Mouse (Mus musculus): Measurements from ENCODE around the gene Gm5767. TPM values are rescaled to one million over a fixed set of nuclear protein-coding genes. Genes with fewer than 3 reads are reported as not detected.

Gene Gm5767
- polyA plus RNA-seq, 1 experiment from 2014 or later, result not detected

DNA sequence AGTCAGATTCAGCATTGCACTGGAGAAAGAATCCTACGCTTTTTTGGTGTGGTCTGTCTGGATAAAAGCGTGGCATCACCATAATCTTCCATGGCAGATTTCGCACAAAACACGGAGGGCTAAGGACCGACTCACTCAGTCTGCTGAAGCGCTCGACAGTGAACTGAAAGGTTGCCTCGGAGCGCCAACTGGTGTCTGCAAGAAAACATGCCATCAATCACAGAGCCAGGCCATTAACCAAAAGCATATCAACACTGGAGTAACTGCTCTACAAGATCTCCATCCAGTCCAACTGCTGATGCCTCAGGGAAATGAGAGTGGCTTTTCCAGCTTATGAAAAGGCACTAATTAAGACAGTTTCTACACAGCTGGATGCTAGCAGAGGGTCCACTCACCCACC lies 31.4 kb downstream of the Gm5767 start:
- 86% methylated on average over 9 of the region's 9 CpGs for WGBS (ENCODE audit: insufficient replicate concordance)
- H3K27ac ChIP-seq (ENCODE audit: low read depth), result no peak overlapping the region
- no peak overlapping the region for H3K4me3 ChIP-seq (ENCODE audit: low read depth, low read length)

DNA sequence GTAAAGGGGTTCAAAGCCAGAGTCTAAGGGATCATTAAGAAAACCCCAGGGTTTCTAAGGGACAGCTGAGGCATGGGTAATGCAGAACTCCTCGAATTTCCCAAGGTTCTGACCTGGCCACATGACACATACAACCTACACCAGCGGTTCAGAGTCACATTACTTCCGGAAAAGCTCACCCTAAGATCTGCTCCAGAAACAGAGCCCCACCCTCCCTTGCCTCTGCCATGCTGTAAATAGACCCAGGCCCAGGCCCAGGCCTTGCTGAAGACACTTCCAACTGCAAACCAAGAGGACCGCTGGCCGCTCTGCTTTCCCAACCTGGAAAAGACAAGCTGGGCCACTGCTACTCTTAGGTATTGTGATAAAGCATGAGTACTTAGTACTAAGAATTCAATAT lies 34.3 kb downstream of the Gm5767 start:
- TF ChIP-seq CTCF (IDR thresholded peaks at IDR 0.05; ENCODE audit: low read depth) (no peak), EP300 (IDR thresholded peaks at IDR 0.05; ENCODE audit: low read depth) (no peak)

More for the DNA sequence above, 31.4 kb downstream of the Gm5767 start:
- no peak overlapping the region for H3K9ac ChIP-seq (replicated peaks)
- H3K9me3 ChIP-seq (ENCODE audit: low read length), result no peaks in the 10 kb centered on the region
- ATAC-seq, result no peak
- H3K4me1 ChIP-seq (ENCODE audit: insufficient read depth), result no peaks in the 10 kb centered on the region
- no peak for TF ChIP-seq CTCF (IDR thresholded peaks at IDR 0.05; ENCODE audit: low read depth)
- TF ChIP-seq EP300 (IDR thresholded peaks at IDR 0.05; ENCODE audit: low read depth), result no peak
- no peak overlapping the region for H3K4me2 ChIP-seq (ENCODE audit: low read depth, low read length)
- H3K36me3 ChIP-seq (replicated peaks; ENCODE audit: insufficient read depth, low read length), result peaks cover 96% of the 10 kb centered on the region
- DNase-seq, result no peak
- no peaks in the 10 kb centered on the region for H3K27me3 ChIP-seq (ENCODE audit: insufficient read depth, low read length)

DNA sequence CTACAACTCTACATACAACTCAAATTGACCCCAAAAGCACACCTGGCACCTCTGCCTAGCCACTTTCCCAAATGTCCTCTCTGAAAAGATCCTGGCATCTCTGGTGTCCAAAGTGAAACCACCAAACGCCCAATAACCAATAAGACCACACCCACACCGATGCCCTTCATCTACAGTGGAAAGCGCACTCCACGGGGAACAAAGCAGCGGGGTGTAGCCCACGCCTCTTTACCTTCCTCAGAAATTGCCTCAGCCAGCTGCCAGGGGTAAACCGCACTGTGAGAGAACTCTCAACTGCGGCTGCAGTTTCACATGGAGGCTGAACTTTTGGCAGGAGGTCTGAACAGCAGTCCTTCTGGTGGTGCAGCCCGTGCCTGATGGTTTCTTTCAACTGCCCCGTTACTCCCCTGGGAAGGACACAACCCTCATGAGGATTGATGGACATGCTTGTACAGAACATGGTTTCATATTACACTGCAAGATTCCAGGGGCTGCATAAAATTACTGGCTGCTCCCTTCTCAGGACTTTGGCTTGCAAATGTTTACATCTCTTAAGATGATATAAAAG lies 35.0 kb downstream of the Gm5767 start:
- ATAC-seq (no peak), DNase-seq (no peak)
- H3K27ac ChIP-seq (ENCODE audit: low read depth), result no peak overlapping the region
- H3K9me3 ChIP-seq (ENCODE audit: low read length), result no peaks in the 10 kb centered on the region
- H3K4me2 ChIP-seq (ENCODE audit: low read depth, low read length), result no peak overlapping the region
- 81% methylated on average over 10 of the region's 10 CpGs for WGBS (ENCODE audit: insufficient replicate concordance)
- H3K9ac ChIP-seq (replicated peaks), result no peak overlapping the region
- no peak overlapping the region for H3K4me3 ChIP-seq (ENCODE audit: low read depth, low read length)
- no peak for TF ChIP-seq CTCF (IDR thresholded peaks at IDR 0.05; ENCODE audit: low read depth)
- no peak for TF ChIP-seq EP300 (IDR thresholded peaks at IDR 0.05; ENCODE audit: low read depth)
- no peaks in the 10 kb centered on the region for H3K27me3 ChIP-seq (ENCODE audit: insufficient read depth, low read length)
- H3K36me3 ChIP-seq (replicated peaks; ENCODE audit: insufficient read depth, low read length), result peaks cover 62% of the 10 kb centered on the region
- H3K4me1 ChIP-seq (ENCODE audit: insufficient read depth), result peaks cover under 1% of the 10 kb centered on the region; the same call in 1 of the 2 replicates

More for the DNA sequence above, 34.3 kb downstream of the Gm5767 start:
- DNase-seq (no peak), ATAC-seq (no peak)
- WGBS (ENCODE audit: insufficient replicate concordance), result 86% methylated on average over 5 of the region's 5 CpGs
- Histone ChIP-seq H3K9ac (replicated peaks) (no peak overlapping the region), H3K36me3 (replicated peaks; ENCODE audit: insufficient read depth, low read length) (peaks cover 70% of the 10 kb centered on the region), H3K27me3 (ENCODE audit: insufficient read depth, low read length) (no peaks in the 10 kb centered on the region), H3K4me2 (ENCODE audit: low read depth, low read length) (no peak overlapping the region), H3K27ac (ENCODE audit: low read depth) (no peak overlapping the region), H3K4me3 (ENCODE audit: low read depth, low read length) (no peak overlapping the region), H3K4me1 (ENCODE audit: insufficient read depth) (no peaks in the 10 kb centered on the region), H3K9me3 (ENCODE audit: low read length) (no peaks in the 10 kb centered on the region)

DNA sequence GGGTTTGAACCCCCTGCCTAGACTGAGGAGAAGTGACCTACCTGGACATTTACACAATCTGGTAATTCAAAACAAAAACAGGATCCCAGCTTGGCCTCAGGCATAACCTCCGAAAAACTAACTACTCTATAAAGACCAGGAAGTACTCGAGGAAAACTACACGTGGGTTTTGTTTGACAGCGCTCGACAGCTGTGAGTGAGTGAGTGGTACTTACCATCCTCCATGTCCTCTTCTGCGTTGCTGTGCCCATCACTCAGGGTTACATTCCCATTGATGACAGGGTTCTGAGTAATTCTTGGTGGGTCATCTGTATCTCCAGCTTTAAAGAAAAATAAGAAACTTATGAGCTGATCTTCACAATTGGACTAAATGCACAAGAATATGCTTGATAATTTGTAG lies 35.7 kb downstream of the Gm5767 start:
- Histone ChIP-seq H3K27ac (ENCODE audit: low read depth) (no peak overlapping the region), H3K9ac (replicated peaks) (no peak overlapping the region), H3K9me3 (ENCODE audit: low read length) (no peaks in the 10 kb centered on the region), H3K4me1 (ENCODE audit: insufficient read depth) (peaks cover 6% of the 10 kb centered on the region; the same call in 1 of the 2 replicates), H3K36me3 (replicated peaks; ENCODE audit: insufficient read depth, low read length) (peaks cover 62% of the 10 kb centered on the region), H3K4me3 (ENCODE audit: low read depth, low read length) (no peak overlapping the region), H3K4me2 (ENCODE audit: low read depth, low read length) (no peak overlapping the region), H3K27me3 (ENCODE audit: insufficient read depth, low read length) (no peaks in the 10 kb centered on the region)
- 67% methylated on average over 6 of the region's 6 CpGs for WGBS (ENCODE audit: insufficient replicate concordance)
- DNase-seq (no peak), ATAC-seq (no peak)
- no peak for TF ChIP-seq EP300 (IDR thresholded peaks at IDR 0.05; ENCODE audit: low read depth)
- TF ChIP-seq CTCF (IDR thresholded peaks at IDR 0.05; ENCODE audit: low read depth), result no peak

DNA sequence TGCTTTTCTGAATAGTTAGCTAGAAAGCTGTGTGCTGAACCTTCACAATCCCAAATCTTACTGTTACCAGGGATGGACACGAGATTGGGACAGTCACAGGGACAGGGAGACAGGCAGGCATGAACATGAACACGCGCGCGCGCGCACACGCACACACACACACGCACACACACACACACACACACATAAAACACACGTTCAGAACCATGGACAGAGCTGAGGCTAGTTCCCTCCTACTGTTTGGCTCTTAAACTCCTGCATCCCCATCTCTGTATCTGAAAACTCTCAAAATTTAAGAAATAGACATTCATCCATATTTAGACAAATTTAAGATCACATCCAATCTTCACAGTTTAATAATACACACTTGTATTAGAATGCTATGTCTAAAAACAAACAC lies 37.2 kb downstream of the Gm5767 start:
- Histone ChIP-seq H3K36me3 (replicated peaks; ENCODE audit: insufficient read depth, low read length) (peaks cover 54% of the 10 kb centered on the region), H3K4me2 (ENCODE audit: low read depth, low read length) (no peak overlapping the region), H3K27me3 (ENCODE audit: insufficient read depth, low read length) (no peaks in the 10 kb centered on the region), H3K9me3 (ENCODE audit: low read length) (no peaks in the 10 kb centered on the region), H3K27ac (ENCODE audit: low read depth) (no peak overlapping the region), H3K4me3 (ENCODE audit: low read depth, low read length) (no peak overlapping the region), H3K9ac (replicated peaks) (no peak overlapping the region), H3K4me1 (ENCODE audit: insufficient read depth) (peaks cover 8% of the 10 kb centered on the region; the same call in 1 of the 2 replicates)
- DNase-seq (no peak), ATAC-seq (no peak)
- 92% methylated on average over 10 of the region's 10 CpGs for WGBS (ENCODE audit: insufficient replicate concordance)
- no peak for TF ChIP-seq EP300 (IDR thresholded peaks at IDR 0.05; ENCODE audit: low read depth)
- no peak for TF ChIP-seq CTCF (IDR thresholded peaks at IDR 0.05; ENCODE audit: low read depth)

DNA sequence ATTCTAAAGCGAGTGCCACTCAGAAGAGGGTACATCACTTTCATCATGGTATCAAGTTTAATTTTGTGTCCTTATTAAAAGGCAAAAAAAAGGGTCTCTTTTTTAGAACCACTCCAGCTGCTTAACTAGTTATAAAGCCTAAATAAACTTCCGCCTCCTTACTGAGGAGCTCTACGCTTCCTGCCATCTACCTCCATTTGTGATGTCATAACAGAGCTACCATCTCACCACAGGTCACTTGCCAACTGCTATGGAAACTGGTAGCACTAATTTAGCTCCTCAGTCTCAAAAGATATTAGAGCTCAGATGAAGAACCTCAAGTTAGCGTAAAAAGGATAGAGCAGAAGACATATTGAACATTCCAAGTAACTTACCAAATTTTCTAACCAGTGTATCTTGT lies 39.9 kb downstream of the Gm5767 start:
- no peaks in the 10 kb centered on the region for H3K27me3 ChIP-seq (ENCODE audit: insufficient read depth, low read length)
- 90% methylated on average over 4 of the region's 4 CpGs for WGBS (ENCODE audit: insufficient replicate concordance)
- H3K27ac ChIP-seq (ENCODE audit: low read depth), result no peak overlapping the region
- no peak for ATAC-seq
- TF ChIP-seq CTCF (IDR thresholded peaks at IDR 0.05; ENCODE audit: low read depth) (no peak), EP300 (IDR thresholded peaks at IDR 0.05; ENCODE audit: low read depth) (no peak)
- no peaks in the 10 kb centered on the region for H3K9me3 ChIP-seq (ENCODE audit: low read length)
- H3K9ac ChIP-seq (replicated peaks), result no peak overlapping the region
- peaks cover 19% of the 10 kb centered on the region for H3K4me1 ChIP-seq (ENCODE audit: insufficient read depth)
- H3K4me2 ChIP-seq (ENCODE audit: low read depth, low read length), result no peak overlapping the region
- H3K4me3 ChIP-seq (ENCODE audit: low read depth, low read length), result no peak overlapping the region
- no peak for DNase-seq
- H3K36me3 ChIP-seq (replicated peaks; ENCODE audit: insufficient read depth, low read length), result peaks cover 28% of the 10 kb centered on the region

Data from liver, postnatal 0 days (tissue).